Mouse (Mus musculus): ENCODE measurements around the gene Prkag1.
A peak's percentile ranks its signal among the peaks of the same experiment; 100 is the strongest.

Prkag1 gene

GRCm38 (mm10) chr15:98796803-98797595, 34.3 kb downstream of the Prkag1 start:
- H3K36me3 ChIP-seq (ENCODE audit: insufficient read depth, low read length): no peaks in the 10 kb centered on the region
- TF ChIP-seq POU5F1 (IDR thresholded peaks at IDR 0.05; ENCODE audit: borderline replicate concordance, low read length) (no peak), CTCF (conservative IDR thresholded peaks at IDR 0.05; ENCODE audit: low read length) (no peak), NANOG (IDR thresholded peaks at IDR 0.05; ENCODE audit: borderline replicate concordance, low read length) (no peak)
- no peaks in the 10 kb centered on the region for H3K9me3 ChIP-seq (ENCODE audit: low read length)
- H3K27me3 ChIP-seq (ENCODE audit: insufficient read depth, low read length): peaks cover 97% of the 10 kb centered on the region
- no peak overlapping the region for H3K4me3 ChIP-seq (replicated peaks; ENCODE audit: low read length)
- peaks cover 37% of the 10 kb centered on the region for H3K4me1 ChIP-seq (replicated peaks; ENCODE audit: low read depth, low read length)

GRCm38 (mm10) chr15:98793141-98793698, 38.1 kb downstream of the Prkag1 start:
- TF ChIP-seq CTCF (conservative IDR thresholded peaks at IDR 0.05; ENCODE audit: low read length): no peak
- TF ChIP-seq NANOG (IDR thresholded peaks at IDR 0.05; ENCODE audit: borderline replicate concordance, low read length): no peak
- Histone ChIP-seq H3K27me3 (ENCODE audit: insufficient read depth, low read length) (peaks cover 99% of the 10 kb centered on the region), H3K36me3 (ENCODE audit: insufficient read depth, low read length) (no peaks in the 10 kb centered on the region), H3K4me3 (replicated peaks; ENCODE audit: low read length) (peak overlapping the region; percentile 62), H3K9me3 (ENCODE audit: low read length) (no peaks in the 10 kb centered on the region), H3K4me1 (replicated peaks; ENCODE audit: low read depth, low read length) (peaks cover 58% of the 10 kb centered on the region)

GRCm38 (mm10) chr15:98792233-98793020, 38.9 kb downstream of the Prkag1 start:
- peaks cover 50% of the 10 kb centered on the region for H3K4me1 ChIP-seq (replicated peaks; ENCODE audit: low read depth, low read length)
- TF ChIP-seq POU5F1 (IDR thresholded peaks at IDR 0.05; ENCODE audit: borderline replicate concordance, low read length) (no peak), NANOG (IDR thresholded peaks at IDR 0.05; ENCODE audit: borderline replicate concordance, low read length) (no peak), CTCF (conservative IDR thresholded peaks at IDR 0.05; ENCODE audit: low read length) (no peak)
- no peaks in the 10 kb centered on the region for H3K9me3 ChIP-seq (ENCODE audit: low read length)
- no peaks in the 10 kb centered on the region for H3K36me3 ChIP-seq (ENCODE audit: insufficient read depth, low read length)
- peak overlapping the region; percentile 62 for H3K4me3 ChIP-seq (replicated peaks; ENCODE audit: low read length)
- peaks cover 99% of the 10 kb centered on the region for H3K27me3 ChIP-seq (ENCODE audit: insufficient read depth, low read length)

- Histone ChIP-seq H3K36me3 (ENCODE audit: insufficient read depth, low read length) (no peaks in the 10 kb centered on the region), H3K4me3 (replicated peaks; ENCODE audit: low read length) (peak overlapping the region; percentile 62; the same call in 1 of the 2 replicates), H3K27me3 (ENCODE audit: insufficient read depth, low read length) (peaks cover 98% of the 10 kb centered on the region), H3K4me1 (replicated peaks; ENCODE audit: low read depth, low read length) (peaks cover 44% of the 10 kb centered on the region), H3K9me3 (ENCODE audit: low read length) (no peaks in the 10 kb centered on the region)
- TF ChIP-seq CTCF (conservative IDR thresholded peaks at IDR 0.05; ENCODE audit: low read length): no peak
- no peak for TF ChIP-seq NANOG (IDR thresholded peaks at IDR 0.05; ENCODE audit: borderline replicate concordance, low read length)
Measured at GRCm38 (mm10) chr15:98791771-98792170, 39.5 kb downstream of the Prkag1 start.

GRCm38 (mm10) chr15:98791221-98791620, 40.1 kb downstream of the Prkag1 start:
- peaks cover 97% of the 10 kb centered on the region for H3K27me3 ChIP-seq (ENCODE audit: insufficient read depth, low read length)
- H3K36me3 ChIP-seq (ENCODE audit: insufficient read depth, low read length): no peaks in the 10 kb centered on the region
- TF ChIP-seq NANOG (IDR thresholded peaks at IDR 0.05; ENCODE audit: borderline replicate concordance, low read length): no peak
- TF ChIP-seq CTCF (conservative IDR thresholded peaks at IDR 0.05; ENCODE audit: low read length): no peak
- no peak for TF ChIP-seq POU5F1 (IDR thresholded peaks at IDR 0.05; ENCODE audit: borderline replicate concordance, low read length)
- peak overlapping the region; percentile 62; the same call in 1 of the 2 replicates for H3K4me3 ChIP-seq (replicated peaks; ENCODE audit: low read length)
- no peaks in the 10 kb centered on the region for H3K9me3 ChIP-seq (ENCODE audit: low read length)
- peaks cover 40% of the 10 kb centered on the region for H3K4me1 ChIP-seq (replicated peaks; ENCODE audit: low read depth, low read length)

- no peak for TF ChIP-seq POU5F1 (IDR thresholded peaks at IDR 0.05; ENCODE audit: borderline replicate concordance, low read length)
- no peak for TF ChIP-seq NANOG (IDR thresholded peaks at IDR 0.05; ENCODE audit: borderline replicate concordance, low read length)
- TF ChIP-seq CTCF (conservative IDR thresholded peaks at IDR 0.05; ENCODE audit: low read length): no peak
- Histone ChIP-seq H3K27me3 (ENCODE audit: insufficient read depth, low read length) (peaks cover 92% of the 10 kb centered on the region), H3K4me1 (replicated peaks; ENCODE audit: low read depth, low read length) (peaks cover 40% of the 10 kb centered on the region), H3K36me3 (ENCODE audit: insufficient read depth, low read length) (no peaks in the 10 kb centered on the region), H3K9me3 (ENCODE audit: low read length) (no peaks in the 10 kb centered on the region), H3K4me3 (replicated peaks; ENCODE audit: low read length) (peak overlapping the region; percentile 62)
Measured at GRCm38 (mm10) chr15:98790761-98791160, 40.6 kb downstream of the Prkag1 start.

- Histone ChIP-seq H3K9me3 (ENCODE audit: low read length) (no peaks in the 10 kb centered on the region), H3K27me3 (ENCODE audit: insufficient read depth, low read length) (peaks cover 89% of the 10 kb centered on the region), H3K36me3 (ENCODE audit: insufficient read depth, low read length) (no peaks in the 10 kb centered on the region), H3K4me3 (replicated peaks; ENCODE audit: low read length) (peak within 1 kb of the TSS; percentile 62), H3K4me1 (replicated peaks; ENCODE audit: low read depth, low read length) (peaks cover 43% of the 10 kb centered on the region)
- TF ChIP-seq NANOG (IDR thresholded peaks at IDR 0.05; ENCODE audit: borderline replicate concordance, low read length) (no peak), POU5F1 (IDR thresholded peaks at IDR 0.05; ENCODE audit: borderline replicate concordance, low read length) (no peak), CTCF (conservative IDR thresholded peaks at IDR 0.05; ENCODE audit: low read length) (no peak; the same call in 1 of the 2 replicates)
Measured at GRCm38 (mm10) chr15:98789661-98790535, 41.4 kb downstream of the Prkag1 start, which contains the start of gene Wnt1. Wnt1 (plus strand) TSS chr15:98789857.

Data from E14TG2a.4 (cell line).